Mouse (Mus musculus): ENCODE measurements around the gene 2310034C09Rik.
"Not testable (repeated sequence)": the region's sequence is repeated elsewhere in the genome, so short reads cannot be mapped to it uniquely, and the experiment has no call there.

The 2310034C09Rik gene

DNA sequence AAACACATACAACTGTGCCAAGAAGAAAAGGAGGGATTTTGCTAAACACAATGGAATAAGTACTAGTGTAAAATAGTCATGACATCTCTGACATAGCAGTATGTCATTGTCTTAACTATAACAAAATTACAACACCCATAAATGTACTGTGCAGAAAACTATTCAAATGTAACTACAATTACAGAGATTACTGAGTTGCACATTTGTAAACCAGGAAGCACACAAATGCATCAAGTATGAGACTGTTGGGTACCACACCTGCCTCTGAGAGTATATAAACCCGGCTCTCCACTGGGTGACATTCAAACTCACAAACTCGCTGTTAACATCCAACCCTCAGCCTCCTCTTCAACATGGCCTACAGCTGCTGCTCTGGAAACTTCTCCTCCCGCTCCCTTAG, at the start of gene 2310034C09Rik:
Gene 2310034C09Rik (plus strand): TSS at position 301 of the 400 bp plus-strand sequence.
- DNase-seq (ENCODE audit: low read depth, low spot score), result not testable (repeated sequence)

DNA sequence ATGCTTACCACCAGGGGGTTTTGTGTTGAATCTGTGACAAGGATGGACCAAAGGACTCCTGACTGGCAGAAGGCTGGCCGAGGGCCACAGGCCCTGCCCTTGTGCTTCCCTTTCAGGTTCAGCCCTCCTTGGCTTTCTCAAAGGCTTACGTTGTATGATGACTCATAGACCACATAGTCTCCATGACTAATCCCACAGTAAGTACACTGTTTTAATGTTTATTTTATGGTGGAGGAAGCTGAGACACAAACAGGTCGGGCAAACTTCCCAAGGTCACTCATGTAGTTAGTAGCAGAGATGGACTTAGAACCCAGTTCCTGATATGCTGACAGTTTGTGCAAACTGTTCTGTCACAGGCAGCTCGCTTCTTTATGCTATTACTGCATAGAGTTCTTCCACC, 47.9 kb upstream of the 2310034C09Rik start:
- DNase-seq (ENCODE audit: low read depth, low spot score), result no peak

DNA sequence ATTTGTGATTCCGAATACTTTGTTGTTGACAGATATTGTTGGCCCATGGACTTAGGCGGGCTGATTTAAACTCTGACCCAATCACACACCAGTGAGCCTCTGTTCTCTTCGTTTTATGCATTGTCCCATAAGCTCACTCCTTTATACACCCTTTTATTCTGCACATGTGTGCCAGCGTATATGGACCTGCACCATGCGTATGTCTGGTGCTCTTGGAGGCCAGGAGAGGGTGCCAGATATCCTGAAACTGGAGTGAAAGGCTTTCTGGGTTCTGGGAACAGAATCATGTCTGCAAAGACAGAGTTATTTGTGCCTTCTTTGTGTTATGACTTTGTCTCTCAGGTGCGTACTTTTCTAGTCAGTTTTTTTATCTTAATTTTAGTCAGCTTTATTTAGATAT, 47.4 kb upstream of the 2310034C09Rik start:
- no peak for DNase-seq (ENCODE audit: low read depth, low spot score)

DNA sequence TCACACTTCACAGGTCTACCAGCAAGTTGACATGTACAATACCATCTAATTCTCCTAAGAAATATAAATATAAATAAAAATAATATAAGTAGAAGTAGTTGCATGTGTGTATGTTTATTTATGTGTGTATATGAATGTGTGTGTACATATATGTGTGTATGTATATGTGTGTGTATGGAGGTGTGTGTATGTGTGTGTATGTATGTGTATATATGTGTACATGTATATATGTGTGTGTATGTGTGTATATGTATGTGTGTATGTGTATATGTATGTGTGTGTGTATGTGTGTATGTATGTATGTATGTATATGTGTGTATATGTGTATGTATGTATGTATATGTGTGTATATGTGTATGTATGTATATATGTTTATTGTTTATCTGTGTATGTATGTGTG, 42.1 kb upstream of the 2310034C09Rik start:
- no peak for DNase-seq (ENCODE audit: low read depth, low spot score)

DNA sequence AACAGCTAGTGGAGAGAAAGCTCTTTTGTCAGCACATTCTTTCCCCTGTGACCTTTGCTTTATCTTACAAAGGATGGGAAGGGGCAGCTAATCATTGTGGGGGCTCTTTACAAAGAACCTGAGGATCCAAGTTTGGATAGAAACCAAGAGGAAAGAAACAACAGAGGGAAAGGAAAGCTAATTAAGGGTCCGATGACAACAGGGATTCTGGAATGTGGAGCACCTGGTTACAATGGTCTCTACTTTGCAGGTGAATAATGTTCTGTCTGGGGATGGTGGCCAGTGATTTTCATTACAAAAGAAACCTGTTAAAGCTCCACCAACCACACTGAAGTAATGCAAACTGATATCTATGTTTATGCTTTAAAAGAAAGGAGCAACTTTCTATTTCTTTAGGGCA, 38.6 kb upstream of the 2310034C09Rik start:
- DNase-seq (ENCODE audit: low read depth, low spot score), result no peak

DNA sequence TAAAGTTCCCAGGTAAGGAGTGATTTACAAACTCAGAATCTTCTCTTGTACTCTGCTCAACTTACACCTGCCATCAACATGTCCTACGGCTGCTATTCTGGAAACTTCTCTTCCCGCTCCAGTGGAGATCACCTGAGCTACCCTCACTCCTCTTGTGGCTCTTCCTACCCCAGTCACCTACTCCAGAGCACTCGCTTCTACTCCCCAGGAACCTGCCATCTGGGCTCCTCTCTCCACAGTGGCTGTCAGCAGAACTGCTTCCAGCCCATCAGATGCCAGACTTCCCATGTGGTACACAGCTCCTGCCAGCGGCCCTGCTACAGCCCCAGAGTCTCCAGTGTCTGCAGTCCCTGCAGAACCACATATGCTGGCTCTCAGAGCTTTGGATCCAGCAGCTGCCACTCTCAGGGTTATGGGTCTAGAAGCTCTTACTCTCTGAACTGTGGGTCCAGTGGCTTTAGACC, 29.8 kb upstream of the 2310034C09Rik start, which contains the start of gene Krtap13-1:
Gene Krtap13-1 (plus strand): TSS at position 51 of the 464 bp plus-strand sequence.
- no peak for DNase-seq (ENCODE audit: low read depth, low spot score)

DNA sequence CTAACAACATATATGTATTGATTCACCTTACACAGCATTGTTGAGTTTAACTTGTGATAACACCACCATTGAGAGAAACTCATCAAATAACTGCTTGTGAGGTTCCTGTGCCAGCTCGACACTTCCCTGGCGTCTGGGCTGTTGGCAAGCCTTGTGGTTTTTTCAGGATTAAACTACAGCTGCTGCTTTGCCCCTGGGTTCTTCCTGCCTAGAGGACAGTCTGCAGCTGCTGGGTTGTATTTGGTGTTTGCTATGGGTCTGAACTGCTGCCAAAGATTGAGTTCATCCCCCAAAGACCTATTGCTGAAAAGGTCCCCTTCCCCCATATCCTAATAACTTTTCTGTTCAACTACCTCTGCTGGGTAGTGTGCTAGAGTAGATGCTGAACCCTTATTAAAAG, 23.3 kb upstream of the 2310034C09Rik start:
- DNase-seq (ENCODE audit: low read depth, low spot score), result peak; percentile 5

DNA sequence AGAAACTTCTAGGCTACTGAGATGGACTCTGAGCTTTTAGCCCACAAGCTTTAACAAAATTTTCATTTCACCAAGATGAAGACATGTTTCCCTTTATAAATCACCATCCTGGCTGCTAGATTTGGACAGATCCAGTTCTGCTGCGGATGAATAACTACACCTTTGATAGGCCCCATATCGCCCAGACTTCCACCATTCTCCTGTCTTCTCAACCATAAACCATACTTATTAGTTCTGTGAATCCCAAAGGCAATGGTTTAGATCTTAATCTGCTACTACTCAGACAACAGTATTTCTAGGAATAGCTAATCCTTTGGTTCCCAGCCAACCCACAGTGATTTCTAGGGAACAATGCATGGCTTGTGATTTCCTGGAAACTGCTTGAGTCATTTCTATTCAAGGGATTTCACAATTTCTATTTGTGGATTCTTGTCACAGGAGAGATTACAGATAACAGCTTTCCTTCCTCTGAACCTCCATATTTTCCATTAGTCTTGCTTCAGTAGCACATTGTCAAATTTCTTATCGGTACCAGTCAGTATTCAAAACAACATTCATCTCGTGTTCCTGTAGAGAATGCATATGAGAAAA, 13.8 kb upstream of the 2310034C09Rik start:
- DNase-seq (ENCODE audit: low read depth, low spot score), result peak; percentile 5

DNA sequence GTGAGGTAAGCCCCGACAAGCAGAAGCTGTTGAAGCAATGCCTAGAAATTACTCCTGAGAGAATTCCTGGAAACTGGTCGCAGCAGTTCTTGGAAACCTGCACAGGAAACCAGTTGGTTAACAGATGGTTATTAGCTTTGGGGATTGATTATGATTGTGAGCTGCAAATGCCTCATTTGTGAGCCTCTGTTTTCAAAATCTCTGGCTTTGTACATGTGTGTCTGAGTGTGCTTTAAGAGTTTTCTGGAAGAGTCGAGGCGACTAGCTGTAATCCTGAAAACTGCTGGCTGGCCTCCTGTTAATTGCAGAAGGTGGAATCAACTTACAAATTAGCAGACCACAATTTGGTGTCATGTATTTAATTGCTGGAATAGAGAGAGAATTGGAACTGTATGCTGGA, 10.7 kb upstream of the 2310034C09Rik start:
- peak; percentile 3 for DNase-seq (ENCODE audit: low read depth, low spot score)

DNA sequence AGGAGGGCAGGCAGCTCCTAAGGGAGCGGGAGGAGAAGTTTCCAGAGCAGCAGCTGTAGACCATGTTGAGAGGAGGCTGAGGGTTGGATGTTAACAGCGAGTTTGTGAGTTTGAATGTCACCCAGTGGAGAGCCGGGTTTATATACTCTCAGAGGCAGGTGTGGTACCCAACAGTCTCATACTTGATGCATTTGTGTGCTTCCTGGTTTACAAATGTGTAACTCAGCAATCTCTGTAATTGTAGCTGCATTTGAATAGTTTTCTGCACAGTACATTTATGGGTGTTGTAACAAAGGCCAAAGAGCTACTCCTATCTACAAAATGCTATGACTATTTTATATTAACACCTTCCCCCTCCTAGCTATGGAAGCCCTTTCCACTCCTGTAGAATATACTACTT, 7.1 kb upstream of the 2310034C09Rik start, which contains the start of gene Krtap13:
Gene Krtap13 (minus strand): TSS at position 101 of the 400 bp plus-strand sequence.
- not testable (repeated sequence) for DNase-seq (ENCODE audit: low read depth, low spot score)

DNA sequence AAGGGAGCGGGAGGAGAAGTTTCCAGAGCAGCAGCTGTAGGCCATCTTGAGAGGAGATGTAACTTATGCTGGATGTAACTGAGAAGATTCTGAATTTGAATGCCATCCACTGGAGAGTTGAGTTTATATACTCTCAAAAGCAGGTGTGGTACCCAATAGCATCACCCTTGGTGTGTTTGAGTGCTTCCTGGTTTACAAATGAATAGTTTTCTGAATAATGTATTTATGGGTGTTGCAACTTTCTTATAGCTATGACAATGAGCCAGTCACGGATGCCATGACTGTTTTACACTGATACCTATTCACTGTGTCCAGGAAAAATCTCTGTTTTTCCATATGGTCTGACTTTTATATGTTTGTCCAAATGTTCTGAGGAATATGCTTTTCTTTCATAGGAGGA, 15.5 kb downstream of the 2310034C09Rik start, which contains the start of gene 2310057N15Rik:
Gene 2310057N15Rik (minus strand): TSS at position 101 of the 400 bp plus-strand sequence.
- no peak for DNase-seq (ENCODE audit: low read depth, low spot score)

DNA sequence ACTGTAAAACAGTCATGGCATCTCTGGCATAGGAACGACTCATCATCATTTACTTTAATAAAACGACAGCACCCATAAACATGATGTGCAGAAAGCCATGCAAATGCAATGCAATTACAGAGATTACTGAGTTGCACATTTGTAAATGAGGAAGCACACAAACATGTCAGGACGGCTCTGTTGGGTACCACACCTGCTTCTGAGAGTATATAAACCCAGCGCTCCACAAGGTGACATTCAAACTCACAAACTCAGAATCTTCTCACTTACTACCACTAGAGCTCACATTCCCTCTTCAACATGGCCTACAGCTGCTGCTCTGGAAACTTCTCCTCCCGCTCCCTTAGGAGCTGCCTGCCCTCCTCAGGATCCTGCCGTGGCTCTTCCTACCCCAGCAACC, 18.9 kb downstream of the 2310034C09Rik start, which contains the start of gene Gm5965:
Gene Gm5965 (plus strand): TSS at position 301 of the 400 bp plus-strand sequence.
- no peak for DNase-seq (ENCODE audit: low read depth, low spot score)

DNA sequence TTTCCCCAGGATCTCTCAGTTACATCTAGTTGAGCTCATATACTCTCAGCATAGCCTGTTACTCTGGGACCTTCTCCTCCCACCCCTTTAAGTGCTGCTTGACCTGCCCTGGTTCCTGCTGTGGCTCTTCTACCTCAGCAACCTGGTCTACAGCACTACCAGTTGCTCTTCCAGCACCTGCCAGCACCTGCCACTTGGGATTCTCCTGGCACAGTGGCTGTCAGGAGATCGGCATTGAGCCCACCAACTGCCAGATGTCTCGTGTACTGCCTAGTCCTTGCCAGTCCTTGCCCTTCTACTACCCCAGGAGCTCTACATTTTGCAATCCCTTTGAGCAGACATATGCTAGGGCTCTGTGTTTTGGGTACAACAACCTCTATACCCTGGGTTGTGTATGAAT, 28.1 kb downstream of the 2310034C09Rik start:
- DNase-seq (ENCODE audit: low read depth, low spot score), result no peak
